Mouse (Mus musculus) testis, adult 2 months (tissue): ENCODE data around the gene Mfsd2a.

Source experiments
- CTCF ChIP-seq: fragments of 200-500 bp; IDR thresholded peaks from 2 replicates; pipeline ENCODE4 v1.5.1; 2012; ENCODE audit warnings: low read depth, mild to moderate bottlenecking, inconsistent platforms, low read length, moderate library complexity; ENCODE audit not compliant: control insufficient read depth, insufficient read depth, insufficient replicate concordance
- POLR2A ChIP-seq: fragments of 200-500 bp; IDR thresholded peaks from 2 replicates; pipeline ENCODE4 v1.6.1; 2012; ENCODE audit warnings: low read depth, mild to moderate bottlenecking, inconsistent platforms, low read length, moderate library complexity; ENCODE audit not compliant: control insufficient read depth

DNA sequence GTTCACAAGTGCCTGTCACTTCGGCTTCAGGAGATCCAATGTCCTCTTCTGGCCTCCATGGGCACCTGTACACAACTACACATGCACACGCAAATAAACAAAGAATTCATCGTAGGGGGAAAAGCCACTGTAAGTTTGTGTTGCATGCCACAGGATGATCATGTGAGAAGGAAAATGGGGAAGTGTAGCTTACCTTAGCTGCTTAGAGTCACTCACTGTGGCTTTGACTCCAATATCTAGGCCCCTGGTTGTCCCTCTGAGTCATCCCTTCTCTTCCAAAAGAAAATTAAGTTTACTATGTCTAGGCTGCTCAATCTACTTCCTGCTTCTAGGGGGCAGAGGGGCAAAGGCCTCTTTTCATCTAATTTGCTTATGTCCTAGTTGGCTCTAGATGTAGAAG, 57.3 kb downstream of the Mfsd2a start:
- TF ChIP-seq CTCF (no peak), POLR2A (no peak)
